Mouse (Mus musculus) mouse trophoblast stem cell (cell line): ENCODE data around the gene Oasl1.
"Not testable (repeated sequence)": the region's sequence is repeated elsewhere in the genome, so short reads cannot be mapped to it uniquely, and the experiment has no call there.

ENCODE experiments used
- in situ Hi-C, 2 experiments: fragments of 300-500 bp; cut with MseI, MboI; formaldehyde crosslinking; loops; 2 replicates in 1 of 2; 3 replicates in 1 of 2; pipeline ENCODE4 v1.15.1; 2025

The Oasl1 gene

GRCm38 (mm10) chr5:114926153-114926684, 3.2 kb downstream of the Oasl1 start:
- in situ Hi-C loops: no loop called here

- in situ Hi-C loops: no loop called here
Observed at GRCm38 (mm10) chr5:114926753-114927152, 3.7 kb downstream of the Oasl1 start.

GRCm38 (mm10) chr5:114931626-114932025, 8.6 kb downstream of the Oasl1 start:
- in situ Hi-C loops: no loop called here

GRCm38 (mm10) chr5:114933206-114933605, 10.2 kb downstream of the Oasl1 start:
- in situ Hi-C loops: no loop called here

- in situ Hi-C loops: no loop called here
Observed at GRCm38 (mm10) chr5:114935838-114936237, 12.8 kb downstream of the Oasl1 start.

- in situ Hi-C loops: not testable (repeated sequence)
Observed at GRCm38 (mm10) chr5:114941138-114941537, 18.1 kb downstream of the Oasl1 start.

GRCm38 (mm10) chr5:114942074-114942765, 19.2 kb downstream of the Oasl1 start, which contains the start of gene 2210016L21Rik:
Gene 2210016L21Rik, plus strand, starts transcription at chr5:114942158.
- in situ Hi-C loops: no loop called here

GRCm38 (mm10) chr5:114942766-114943130, 19.7 kb downstream of the Oasl1 start:
- in situ Hi-C loops: no loop called here

- in situ Hi-C loops: no loop called here
Observed at GRCm38 (mm10) chr5:114945072-114945471, 22.0 kb downstream of the Oasl1 start.

GRCm38 (mm10) chr5:114948891-114949290, 25.9 kb downstream of the Oasl1 start:
- in situ Hi-C loops: no loop called here

- in situ Hi-C loops: no loop called here
Observed at GRCm38 (mm10) chr5:114949316-114949715, 26.3 kb downstream of the Oasl1 start.

GRCm38 (mm10) chr5:114949812-114950211, 26.8 kb downstream of the Oasl1 start:
- in situ Hi-C loops: no loop called here

GRCm38 (mm10) chr5:114950669-114951068, 27.6 kb downstream of the Oasl1 start:
- in situ Hi-C loops: no loop called here

GRCm38 (mm10) chr5:114951279-114951880, 28.3 kb downstream of the Oasl1 start:
- in situ Hi-C loops: no loop called here

GRCm38 (mm10) chr5:114953326-114953725, 30.3 kb downstream of the Oasl1 start:
- in situ Hi-C loops: no loop called here

GRCm38 (mm10) chr5:114958069-114958468, 35.0 kb downstream of the Oasl1 start:
- in situ Hi-C loops: no loop called here

GRCm38 (mm10) chr5:114961590-114962360, 38.7 kb downstream of the Oasl1 start:
- in situ Hi-C loops: no loop called here

- in situ Hi-C loops: no loop called here
Observed at GRCm38 (mm10) chr5:114964315-114964966, 41.4 kb downstream of the Oasl1 start.

- in situ Hi-C loops: no loop called here
Observed at GRCm38 (mm10) chr5:114964967-114965898, 42.2 kb downstream of the Oasl1 start.

GRCm38 (mm10) chr5:114967523-114968268, 44.7 kb downstream of the Oasl1 start:
- in situ Hi-C loops: no loop called here
